Mouse (Mus musculus) lung, embryonic 14.5 days (tissue): ENCODE data around the gene Ska3. TPM values are rescaled to one million over a fixed set of nuclear protein-coding genes. Genes with fewer than 3 reads are reported as not detected.
"Not testable (repeated sequence)": the region's sequence is repeated elsewhere in the genome, so short reads cannot be mapped to it uniquely, and the experiment has no call there.

Experiments used
- ATAC-seq: fragments of 200-750 bp; cut with Nextera tagmentation; 2 replicates; pipeline ENCODE4 v1.8.0; 2017; ENCODE audit warnings: mild to moderate bottlenecking, moderate TSS enrichment, moderate library complexity; ENCODE audit not compliant: insufficient read depth
- DNase-seq: peaks from one replicate; pipeline ENCODE4 v3.0.0-alpha.2; 2015
- H3K27ac ChIP-seq: fragments of 300-500 bp; sonication (generic); 2 replicates; pipeline ENCODE4 v1.5.1; 2014; ENCODE audit warnings: low read depth, mild to moderate bottlenecking, moderate library complexity
- H3K27me3 ChIP-seq: fragments of 300-500 bp; sonication (generic); 2 replicates; pipeline ENCODE4 v1.6.1; 2014; ENCODE audit warnings: low read length, control low read depth; ENCODE audit not compliant: insufficient read depth
- H3K36me3 ChIP-seq: fragments of 300-500 bp; sonication (generic); 2 replicates; pipeline ENCODE4 v1.6.1; 2014; ENCODE audit warnings: control low read depth; ENCODE audit not compliant: insufficient read depth
- H3K4me1 ChIP-seq: fragments of 300-500 bp; sonication (generic); 2 replicates; pipeline ENCODE4 v1.6.1; 2014; ENCODE audit warnings: antibody characterized with exemption, control low read depth; ENCODE audit not compliant: insufficient read depth
- H3K4me2 ChIP-seq: fragments of 300-500 bp; sonication (generic); 2 replicates; pipeline ENCODE4 v1.6.1; 2014; ENCODE audit warnings: mild to moderate bottlenecking
- H3K4me3 ChIP-seq: fragments of 300-500 bp; sonication (generic); 2 replicates; pipeline ENCODE4 v1.5.1; 2014; ENCODE audit warnings: low read depth, low read length
- H3K9ac ChIP-seq: fragments of 300-500 bp; sonication (generic); 2 replicates; pipeline ENCODE4 v1.6.1; 2014
- H3K9me3 ChIP-seq: fragments of 300-500 bp; sonication (generic); 2 replicates; pipeline ENCODE4 v1.6.1; 2016; ENCODE audit warnings: low read depth, low read length, control low read depth
- CTCF ChIP-seq: IDR thresholded peaks from 2 replicates; pipeline ENCODE4 v1.5.1; 2016; ENCODE audit warnings: antibody characterized with exemption, low read depth
- WGBS: fragments of 180-500 bp; shearing (Covaris S2); extraction: QIAGEN DNeasy Blood & Tissue Kit; methylation state at CpG from one replicate; pipeline ENCODE4 v1.1.7; 2014; 5-methylcytosine and 5-hydroxymethylcytosine counted together
- polyA plus RNA-seq: library from polyadenylated mRNA; unstranded; fragments of >200 nt; fragmentation: Nextera tagmentation; extraction: Ambion mirVana; gene quantifications from 2 replicates; pipeline ENCODE4 v1.2.1, GENCODE M21; 2014

The Ska3 gene
- polyA plus RNA-seq = 50.1 and 51.8 TPM in 2 replicates

- H3K4me2 ChIP-seq = peak within 1 kb of the TSS; percentile 90
- peak within 1 kb of the TSS; percentile 86 for H3K9ac ChIP-seq
- no peaks in the 10 kb centered on the region for H3K9me3 ChIP-seq
- peaks cover 6% of the 10 kb centered on the region; the same call in 1 of the 2 replicates for H3K4me1 ChIP-seq
- WGBS = under 1% methylated on average over 96 of the region's 96 CpGs
- H3K27ac ChIP-seq = peak within 1 kb of the TSS; percentile 94
- H3K4me3 ChIP-seq = peak within 1 kb of the TSS; percentile 80
- ATAC-seq (peak; percentile 97), DNase-seq (peak; percentile 99)
- no peaks in the 10 kb centered on the region for H3K27me3 ChIP-seq
- peak; percentile 23; the same call in 1 of the 2 replicates for TF ChIP-seq CTCF
- peaks cover 27% of the 10 kb centered on the region for H3K36me3 ChIP-seq
These were observed at the start of gene Ska3, which contains the start of gene Mrpl57 for GRCm38 (mm10) chr14:57825788-57826751. Gene Ska3, minus strand, starts transcription at chr14:57826185. Gene Mrpl57, plus strand, starts transcription at chr14:57826234.

- Histone ChIP-seq H3K36me3 (peaks cover 44% of the 10 kb centered on the region), H3K9me3 (no peaks in the 10 kb centered on the region), H3K4me3 (no peak overlapping the region), H3K4me1 (no peaks in the 10 kb centered on the region), H3K9ac (no peak overlapping the region), H3K4me2 (no peak overlapping the region), H3K27ac (no peak overlapping the region), H3K27me3 (no peaks in the 10 kb centered on the region)
- DNase-seq (no peak), ATAC-seq (no peak)
- no peak for TF ChIP-seq CTCF
- WGBS = 91% methylated on average over 3 of the region's 3 CpGs
These were observed 40.8 kb upstream of the Ska3 start for GRCm38 (mm10) chr14:57866676-57867276.

- DNase-seq (no peak), ATAC-seq (no peak)
- Histone ChIP-seq H3K4me1 (no peaks in the 10 kb centered on the region), H3K4me2 (no peak overlapping the region), H3K4me3 (no peak overlapping the region), H3K27me3 (no peaks in the 10 kb centered on the region), H3K27ac (no peak overlapping the region), H3K9me3 (no peaks in the 10 kb centered on the region), H3K9ac (no peak overlapping the region), H3K36me3 (peaks cover 43% of the 10 kb centered on the region)
- TF ChIP-seq CTCF = no peak
- 83% methylated on average over 3 of the region's 3 CpGs for WGBS
These were observed 39.3 kb upstream of the Ska3 start for GRCm38 (mm10) chr14:57865256-57865655.

GRCm38 (mm10) chr14:57863129-57863528 lies 37.1 kb upstream of the Ska3 start:
- H3K27ac ChIP-seq = no peak overlapping the region
- WGBS = 51% methylated on average over 2 of the region's 2 CpGs
- H3K9me3 ChIP-seq = no peaks in the 10 kb centered on the region
- no peak for ATAC-seq
- peaks cover 40% of the 10 kb centered on the region for H3K36me3 ChIP-seq
- no peak overlapping the region for H3K4me2 ChIP-seq
- no peaks in the 10 kb centered on the region for H3K27me3 ChIP-seq
- H3K9ac ChIP-seq = no peak overlapping the region
- H3K4me1 ChIP-seq = no peaks in the 10 kb centered on the region
- DNase-seq = peak; percentile 22
- no peak for TF ChIP-seq CTCF
- H3K4me3 ChIP-seq = no peak overlapping the region

- H3K4me3 ChIP-seq = no peak overlapping the region
- peaks cover 42% of the 10 kb centered on the region for H3K36me3 ChIP-seq
- H3K4me1 ChIP-seq = no peaks in the 10 kb centered on the region
- WGBS = 83% methylated on average over 4 of the region's 4 CpGs
- H3K9me3 ChIP-seq = no peaks in the 10 kb centered on the region
- H3K27me3 ChIP-seq = no peaks in the 10 kb centered on the region
- TF ChIP-seq CTCF = no peak
- H3K9ac ChIP-seq = no peak overlapping the region
- H3K4me2 ChIP-seq = no peak overlapping the region
- ATAC-seq (no peak), DNase-seq (no peak)
- H3K27ac ChIP-seq = no peak overlapping the region
These were observed 36.0 kb upstream of the Ska3 start for GRCm38 (mm10) chr14:57861987-57862412.

GRCm38 (mm10) chr14:57859520-57859919 lies 33.5 kb upstream of the Ska3 start:
- no peak overlapping the region for H3K4me2 ChIP-seq
- H3K9ac ChIP-seq = no peak overlapping the region
- ATAC-seq (no peak), DNase-seq (peak; percentile 76)
- no peaks in the 10 kb centered on the region for H3K4me1 ChIP-seq
- no peak overlapping the region for H3K4me3 ChIP-seq
- H3K27ac ChIP-seq = no peak overlapping the region
- no peaks in the 10 kb centered on the region for H3K9me3 ChIP-seq
- H3K36me3 ChIP-seq = peaks cover 32% of the 10 kb centered on the region
- TF ChIP-seq CTCF = no peak
- H3K27me3 ChIP-seq = no peaks in the 10 kb centered on the region

GRCm38 (mm10) chr14:57858601-57859000 lies 32.6 kb upstream of the Ska3 start:
- Histone ChIP-seq H3K27ac (no peak overlapping the region), H3K27me3 (no peaks in the 10 kb centered on the region), H3K4me3 (no peak overlapping the region), H3K36me3 (peaks cover 24% of the 10 kb centered on the region), H3K9ac (no peak overlapping the region), H3K4me1 (no peaks in the 10 kb centered on the region), H3K9me3 (no peaks in the 10 kb centered on the region), H3K4me2 (no peak overlapping the region)
- no peak for TF ChIP-seq CTCF
- WGBS = 87% methylated on average over 2 of the region's 2 CpGs
- ATAC-seq (no peak), DNase-seq (no peak)

- H3K27me3 ChIP-seq, H3K4me3 ChIP-seq, H3K27ac ChIP-seq, ATAC-seq, H3K9me3 ChIP-seq, H3K9ac ChIP-seq, H3K4me1 ChIP-seq, DNase-seq, H3K4me2 ChIP-seq: not testable (repeated sequence)
- H3K36me3 ChIP-seq = peaks cover 32% of the 10 kb centered on the region
These were observed 30.1 kb upstream of the Ska3 start for GRCm38 (mm10) chr14:57856037-57856436.
